Mouse (Mus musculus): ENCODE data around the gene 9130230L23Rik. TPM values are rescaled to one million over a fixed set of nuclear protein-coding genes. Genes with fewer than 3 reads are reported as not detected.

Gene 9130230L23Rik
- polyA plus RNA-seq, 1 experiment, result 0.33 TPM

DNA sequence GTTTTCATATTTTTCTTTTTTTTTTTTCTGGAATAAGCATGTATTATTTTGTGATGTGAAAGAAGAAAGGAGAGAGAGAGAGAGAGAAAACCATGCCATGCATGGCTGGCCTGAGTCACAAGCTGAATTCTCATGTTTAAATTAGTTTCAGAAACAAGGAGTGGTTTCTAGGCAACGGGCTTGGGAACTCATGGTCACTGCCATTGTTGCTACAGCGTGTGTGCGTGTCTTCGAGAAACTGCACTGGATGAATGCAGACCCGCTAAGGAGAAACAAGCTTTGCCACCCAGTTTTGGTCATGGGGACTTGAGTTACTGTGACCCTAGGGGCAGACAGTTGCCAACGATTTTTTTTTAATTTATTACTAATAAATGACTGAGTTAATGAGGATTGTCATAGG is 53.8 kb downstream of the 9130230L23Rik start:
- DNase-seq (ENCODE audit: low read depth in 1 of 2, low spot score in 2 of 2), result no peak
- Histone ChIP-seq H3K4me3 (ENCODE audit: extremely low read depth, insufficient read depth, insufficient read length) (no peak overlapping the region), H3K36me3 (ENCODE audit: control insufficient read depth, insufficient read depth, low read length) (no peaks in the 10 kb centered on the region), H3K4me1 (ENCODE audit: control insufficient read depth, insufficient read depth, insufficient read length) (peaks cover 15% of the 10 kb centered on the region), H3K27ac (ENCODE audit: insufficient read depth, low read length) (no peak overlapping the region), H3K27me3 (ENCODE audit: control insufficient read depth, insufficient read depth, low read length) (no peaks in the 10 kb centered on the region)
- TF ChIP-seq POLR2A (IDR thresholded peaks at IDR 0.05; ENCODE audit: low read depth, low read length), result no peak
- no peak for TF ChIP-seq CTCF (IDR thresholded peaks at IDR 0.05; ENCODE audit: extremely low read depth, insufficient read depth, insufficient read length, insufficient replicate concordance)
- WGBS, result 71% methylated on average over 6 of the region's 6 CpGs

- no peak overlapping the region for H3K27ac ChIP-seq (ENCODE audit: insufficient read depth, low read length)
- no peaks in the 10 kb centered on the region for H3K36me3 ChIP-seq (ENCODE audit: control insufficient read depth, insufficient read depth, low read length)
- TF ChIP-seq POLR2A (IDR thresholded peaks at IDR 0.05; ENCODE audit: low read depth, low read length), result no peak
- TF ChIP-seq CTCF (IDR thresholded peaks at IDR 0.05; ENCODE audit: extremely low read depth, insufficient read depth, insufficient read length, insufficient replicate concordance), result no peak
- 65% methylated on average over 3 of the region's 3 CpGs for WGBS
- H3K4me1 ChIP-seq (ENCODE audit: control insufficient read depth, insufficient read depth, insufficient read length), result peaks cover 12% of the 10 kb centered on the region
- DNase-seq (ENCODE audit: low read depth in 1 of 2, low spot score in 2 of 2), result no peak
- H3K27me3 ChIP-seq (ENCODE audit: control insufficient read depth, insufficient read depth, low read length), result no peaks in the 10 kb centered on the region
- H3K4me3 ChIP-seq (ENCODE audit: extremely low read depth, insufficient read depth, insufficient read length), result no peak overlapping the region
These were observed 54.3 kb downstream of the 9130230L23Rik start for GRCm38 (mm10) chr5:65949822-65950221.

GRCm38 (mm10) chr5:65941145-65941544 is 62.9 kb downstream of the 9130230L23Rik start:
- H3K27ac ChIP-seq (ENCODE audit: insufficient read depth, low read length), result no peak overlapping the region
- H3K36me3 ChIP-seq (ENCODE audit: control insufficient read depth, insufficient read depth, low read length), result no peaks in the 10 kb centered on the region
- no peak for TF ChIP-seq CTCF (IDR thresholded peaks at IDR 0.05; ENCODE audit: extremely low read depth, insufficient read depth, insufficient read length, insufficient replicate concordance)
- TF ChIP-seq POLR2A (IDR thresholded peaks at IDR 0.05; ENCODE audit: low read depth, low read length), result no peak
- H3K27me3 ChIP-seq (ENCODE audit: control insufficient read depth, insufficient read depth, low read length), result no peaks in the 10 kb centered on the region
- 48% methylated on average over 4 of the region's 4 CpGs for WGBS
- H3K4me3 ChIP-seq (ENCODE audit: extremely low read depth, insufficient read depth, insufficient read length), result no peak overlapping the region
- no peak for DNase-seq (ENCODE audit: low read depth in 1 of 2, low spot score in 2 of 2)
- peaks cover 16% of the 10 kb centered on the region; the same call in 1 of the 2 replicates for H3K4me1 ChIP-seq (ENCODE audit: control insufficient read depth, insufficient read depth, insufficient read length)

DNA sequence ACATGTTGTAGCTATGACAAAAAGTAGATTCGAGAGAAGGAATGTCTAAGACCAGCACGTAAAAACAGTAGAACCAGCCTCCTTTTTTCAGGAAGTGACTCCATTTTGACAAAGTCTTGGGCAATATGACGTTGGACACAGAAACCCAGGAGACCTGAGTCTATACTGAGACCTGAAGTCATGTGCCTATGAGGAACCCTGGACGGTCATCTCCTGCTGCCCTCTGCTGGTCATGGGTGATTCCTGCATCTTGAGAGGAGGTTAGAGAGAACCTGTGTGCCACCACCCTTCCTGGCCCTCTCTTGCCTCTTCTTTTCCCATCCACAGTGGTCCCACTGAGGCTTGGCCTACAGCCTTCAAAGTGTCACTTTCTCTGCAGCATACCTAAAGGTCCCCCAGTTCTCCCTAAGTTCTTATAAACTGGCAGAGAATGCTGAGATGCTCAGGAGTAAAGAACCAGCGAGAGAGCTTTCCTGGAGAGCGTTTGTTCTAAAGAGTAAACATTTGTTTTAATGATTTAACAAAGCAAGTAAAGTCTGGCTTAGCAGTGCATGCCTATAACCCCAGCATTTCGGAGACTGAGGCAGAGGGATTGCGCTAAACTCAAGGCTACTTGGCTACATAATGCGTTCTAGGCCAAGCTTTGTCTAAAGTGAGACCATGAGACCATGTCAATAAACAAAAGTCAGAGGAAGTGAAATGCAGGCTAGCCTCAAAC is 65.9 kb downstream of the 9130230L23Rik start:
- H3K4me1 ChIP-seq (ENCODE audit: control insufficient read depth, insufficient read depth, insufficient read length), result peaks cover 35% of the 10 kb centered on the region; the same call in 1 of the 2 replicates
- no peak overlapping the region for H3K27ac ChIP-seq (ENCODE audit: insufficient read depth, low read length)
- H3K4me3 ChIP-seq (ENCODE audit: extremely low read depth, insufficient read depth, insufficient read length), result no peak overlapping the region
- WGBS, result 53% methylated on average over 9 of the region's 9 CpGs
- H3K27me3 ChIP-seq (ENCODE audit: control insufficient read depth, insufficient read depth, low read length), result no peaks in the 10 kb centered on the region
- H3K36me3 ChIP-seq (ENCODE audit: control insufficient read depth, insufficient read depth, low read length), result no peaks in the 10 kb centered on the region
- no peak for TF ChIP-seq POLR2A (IDR thresholded peaks at IDR 0.05; ENCODE audit: low read depth, low read length)
- peak; percentile 92; the same call in 1 of the 2 replicates for TF ChIP-seq CTCF (IDR thresholded peaks at IDR 0.05; ENCODE audit: extremely low read depth, insufficient read depth, insufficient read length, insufficient replicate concordance)
- DNase-seq (ENCODE audit: low read depth in 1 of 2, low spot score in 2 of 2), result peak; percentile 76 to 91

GRCm38 (mm10) chr5:65937011-65937726 is 66.9 kb downstream of the 9130230L23Rik start:
- Histone ChIP-seq H3K27ac (ENCODE audit: insufficient read depth, low read length) (peak overlapping the region; percentile 24), H3K27me3 (ENCODE audit: control insufficient read depth, insufficient read depth, low read length) (no peaks in the 10 kb centered on the region), H3K4me1 (ENCODE audit: control insufficient read depth, insufficient read depth, insufficient read length) (peaks cover 39% of the 10 kb centered on the region; the same call in 1 of the 2 replicates), H3K36me3 (ENCODE audit: control insufficient read depth, insufficient read depth, low read length) (no peaks in the 10 kb centered on the region), H3K4me3 (ENCODE audit: extremely low read depth, insufficient read depth, insufficient read length) (no peak overlapping the region)
- WGBS, result 21% methylated on average over 11 of the region's 11 CpGs
- TF ChIP-seq POLR2A (IDR thresholded peaks at IDR 0.05; ENCODE audit: low read depth, low read length) (no peak), CTCF (IDR thresholded peaks at IDR 0.05; ENCODE audit: extremely low read depth, insufficient read depth, insufficient read length, insufficient replicate concordance) (no peak)
- no peak for DNase-seq (ENCODE audit: low read depth in 1 of 2, low spot score in 2 of 2)

DNA sequence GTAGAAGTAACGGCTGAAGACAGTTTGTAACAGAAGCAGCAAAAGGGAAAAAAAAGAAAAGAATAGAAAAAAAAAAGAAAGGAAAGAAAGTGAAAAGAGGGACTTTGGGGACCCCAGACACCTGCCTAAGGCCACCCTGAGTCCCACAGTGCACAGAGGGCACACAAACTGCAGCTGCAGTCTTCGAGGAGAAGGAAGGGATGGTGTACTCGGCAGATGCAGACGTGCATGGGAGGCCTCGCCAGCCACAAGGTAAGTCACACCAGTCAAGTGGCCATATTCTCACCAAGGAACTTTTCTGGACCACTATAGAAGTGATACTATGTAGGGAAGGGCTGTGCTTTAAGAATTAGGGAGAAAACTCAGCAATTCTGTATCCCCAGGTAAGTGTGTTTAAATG is 69.3 kb downstream of the 9130230L23Rik start, which contains the start of gene Chrna9:
TSS of gene Chrna9 (plus strand) at position 139 of the 400 bp plus-strand sequence.
- TF ChIP-seq CTCF (IDR thresholded peaks at IDR 0.05; ENCODE audit: extremely low read depth, insufficient read depth, insufficient read length, insufficient replicate concordance) (no peak), POLR2A (IDR thresholded peaks at IDR 0.05; ENCODE audit: low read depth, low read length) (no peak)
- 37% methylated on average over 5 of the region's 5 CpGs for WGBS
- H3K36me3 ChIP-seq (ENCODE audit: control insufficient read depth, insufficient read depth, low read length), result no peaks in the 10 kb centered on the region
- no peak for DNase-seq (ENCODE audit: low read depth in 1 of 2, low spot score in 2 of 2)
- peak within 1 kb of the TSS; percentile 71 for H3K27ac ChIP-seq (ENCODE audit: insufficient read depth, low read length)
- H3K4me1 ChIP-seq (ENCODE audit: control insufficient read depth, insufficient read depth, insufficient read length), result peaks cover 54% of the 10 kb centered on the region
- no peak within 1 kb of the TSS for H3K4me3 ChIP-seq (ENCODE audit: extremely low read depth, insufficient read depth, insufficient read length)
- H3K27me3 ChIP-seq (ENCODE audit: control insufficient read depth, insufficient read depth, low read length), result no peaks in the 10 kb centered on the region
